Mouse (Mus musculus) kidney, embryonic 15.5 days (tissue): Measurements from ENCODE around the gene Igfbp3. TPM values are rescaled to one million over a fixed set of nuclear protein-coding genes. Genes with fewer than 3 reads are reported as not detected.

Experiments used
- ATAC-seq: fragments of 200-750 bp; cut with Nextera tagmentation; replicated peaks from 2 replicates; pipeline ENCODE4 v1.8.0; 2017; ENCODE audit warnings: moderate TSS enrichment; ENCODE audit not compliant: low FRiP score
- H3K27ac ChIP-seq: fragments of 300-500 bp; sonication (generic); 2 replicates; pipeline ENCODE4 v1.5.1; 2015; ENCODE audit warnings: mild to moderate bottlenecking, inconsistent platforms
- H3K27me3 ChIP-seq: fragments of 300-500 bp; sonication (generic); 2 replicates; pipeline ENCODE4 v1.6.1; 2015; ENCODE audit warnings: inconsistent platforms
- H3K36me3 ChIP-seq: fragments of 300-500 bp; sonication (generic); 2 replicates; pipeline ENCODE4 v1.6.1; 2015; ENCODE audit warnings: inconsistent platforms
- H3K4me1 ChIP-seq: fragments of 300-500 bp; sonication (generic); 2 replicates; pipeline ENCODE4 v1.6.1; 2015; ENCODE audit warnings: inconsistent platforms
- H3K4me2 ChIP-seq: fragments of 300-500 bp; sonication (generic); 2 replicates; pipeline ENCODE4 v1.6.1; 2015; ENCODE audit warnings: moderate library complexity, mild to moderate bottlenecking, inconsistent platforms
- H3K4me3 ChIP-seq: fragments of 300-500 bp; sonication (generic); replicated peaks from 2 replicates; pipeline ENCODE4 v1.5.1; 2015; ENCODE audit warnings: mild to moderate bottlenecking, inconsistent platforms
- H3K9ac ChIP-seq: fragments of 300-500 bp; sonication (generic); 2 replicates; pipeline ENCODE4 v1.6.1; 2015; ENCODE audit warnings: mild to moderate bottlenecking, inconsistent platforms
- H3K9me3 ChIP-seq: fragments of 300-500 bp; sonication (generic); replicated peaks from 2 replicates; pipeline ENCODE4 v1.6.1; 2016; ENCODE audit warnings: inconsistent platforms
- WGBS: fragments of 180-500 bp; shearing (Covaris S2); methylation state at CpG from one replicate; pipeline ENCODE4 v1.1.7; 2015; ENCODE audit warnings: mixed read lengths; 5-methylcytosine and 5-hydroxymethylcytosine counted together
- polyA plus RNA-seq: library from polyadenylated mRNA; unstranded; fragments of >200 nt; fragmentation: Nextera tagmentation; extraction: Ambion mirVana; gene quantifications from 2 replicates; pipeline ENCODE4 v1.2.1, GENCODE M21; 2015

Gene Igfbp3
- polyA plus RNA-seq, 1 experiment from 2014 or later = 90.6 TPM

GRCm38 (mm10) chr11:7203846-7204245, 9.9 kb downstream of the Igfbp3 start:
- no peak for ATAC-seq
- H3K36me3 ChIP-seq = peaks cover 10% of the 10 kb centered on the region; the same call in 1 of the 2 replicates

DNA sequence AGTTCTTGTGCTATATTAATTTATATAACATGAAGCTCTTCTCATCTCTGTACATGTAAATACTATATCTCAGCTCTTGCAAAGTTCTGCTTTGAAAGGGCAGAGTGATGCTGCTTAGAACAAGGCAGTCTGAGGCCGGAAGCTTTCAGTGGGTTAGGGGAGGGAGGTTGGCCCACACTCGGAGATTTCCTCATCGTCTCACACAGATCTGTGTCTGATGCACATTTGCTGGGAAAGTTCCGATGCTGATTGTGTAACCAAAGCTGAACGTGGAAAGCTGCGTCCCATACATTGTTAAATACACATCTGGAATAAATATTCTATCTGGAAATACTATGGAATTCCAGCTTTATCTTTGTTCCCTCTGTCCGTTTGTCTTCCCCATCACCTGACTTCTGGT, 11.5 kb downstream of the Igfbp3 start:
- peaks cover 18% of the 10 kb centered on the region for H3K4me1 ChIP-seq
- no peak overlapping the region for H3K4me2 ChIP-seq
- H3K9ac ChIP-seq = no peak overlapping the region
- ATAC-seq = no peak
- no peak overlapping the region for H3K27ac ChIP-seq
- no peaks in the 10 kb centered on the region for H3K9me3 ChIP-seq
- WGBS = 79% methylated on average over 7 of the region's 7 CpGs
- no peak overlapping the region for H3K4me3 ChIP-seq
- H3K36me3 ChIP-seq = no peaks in the 10 kb centered on the region
- H3K27me3 ChIP-seq = no peaks in the 10 kb centered on the region

More at GRCm38 (mm10) chr11:7203846-7204245, 9.9 kb downstream of the Igfbp3 start:
- Histone ChIP-seq H3K9ac (no peak overlapping the region), H3K4me1 (peaks cover 2% of the 10 kb centered on the region; the same call in 1 of the 2 replicates), H3K4me2 (no peak overlapping the region), H3K4me3 (no peak overlapping the region), H3K9me3 (no peaks in the 10 kb centered on the region), H3K27ac (no peak overlapping the region), H3K27me3 (no peaks in the 10 kb centered on the region)
- 86% methylated on average over 9 of the region's 9 CpGs for WGBS

DNA sequence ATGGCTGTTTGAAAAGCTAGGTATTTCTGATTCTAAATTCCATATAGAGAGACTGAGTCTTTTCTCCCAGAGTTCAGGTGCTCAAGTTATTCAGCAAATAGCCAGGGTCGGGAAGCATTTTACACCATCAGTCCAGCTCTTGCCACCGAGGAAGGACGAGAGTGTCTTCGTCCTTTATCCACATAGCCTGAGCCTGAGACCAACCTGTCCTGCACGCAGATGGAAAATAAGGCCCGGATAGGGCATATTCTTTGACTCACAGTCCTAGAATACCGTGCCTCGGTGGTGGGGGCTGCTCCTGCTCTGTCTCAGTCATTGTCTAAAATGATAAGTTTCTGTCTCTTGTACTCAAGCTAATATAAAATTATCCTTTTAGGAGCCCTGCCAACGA, 13.3 kb downstream of the Igfbp3 start:
- H3K4me2 ChIP-seq = no peak overlapping the region
- no peaks in the 10 kb centered on the region for H3K9me3 ChIP-seq
- H3K27ac ChIP-seq = no peak overlapping the region
- H3K4me3 ChIP-seq = no peak overlapping the region
- no peaks in the 10 kb centered on the region for H3K36me3 ChIP-seq
- no peak for ATAC-seq
- H3K4me1 ChIP-seq = peaks cover 31% of the 10 kb centered on the region
- no peaks in the 10 kb centered on the region for H3K27me3 ChIP-seq
- no peak overlapping the region for H3K9ac ChIP-seq
- WGBS = 79% methylated on average over 9 of the region's 9 CpGs

DNA sequence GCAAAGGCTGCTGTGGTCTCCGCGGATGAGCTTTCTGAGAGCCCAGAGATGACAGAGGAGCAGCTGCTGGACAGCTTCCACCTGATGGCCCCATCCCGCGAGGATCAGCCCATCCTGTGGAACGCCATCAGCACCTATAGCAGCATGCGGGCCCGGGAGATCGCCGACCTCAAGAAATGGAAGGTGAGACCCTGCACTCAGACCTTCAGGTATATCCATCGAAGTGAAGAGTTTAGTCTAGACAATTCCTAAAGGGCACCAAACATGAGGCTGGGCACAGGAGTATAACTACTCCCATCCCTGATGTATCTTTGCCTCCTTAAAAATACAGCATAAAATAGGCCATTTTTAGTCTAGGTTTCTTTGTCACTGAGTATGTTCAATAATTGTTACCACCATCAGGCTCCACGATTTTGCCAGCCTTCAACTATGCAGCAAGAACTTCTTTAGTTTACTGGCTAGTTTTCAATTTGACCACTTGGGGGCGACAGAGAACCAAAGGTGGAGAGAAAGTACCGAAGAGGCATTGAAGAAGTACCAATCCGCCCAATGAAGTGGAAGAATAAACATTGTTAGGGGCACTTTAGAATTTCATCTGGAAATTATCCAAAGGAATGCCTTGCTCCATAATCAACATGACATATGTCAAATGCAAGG, 13.9 kb downstream of the Igfbp3 start:
- H3K4me1 ChIP-seq = peaks cover 31% of the 10 kb centered on the region
- ATAC-seq = no peak
- H3K27ac ChIP-seq = no peak overlapping the region
- H3K9me3 ChIP-seq = no peaks in the 10 kb centered on the region
- no peak overlapping the region for H3K4me2 ChIP-seq
- 52% methylated on average over 14 of the region's 14 CpGs for WGBS
- H3K27me3 ChIP-seq = no peaks in the 10 kb centered on the region
- H3K36me3 ChIP-seq = no peaks in the 10 kb centered on the region
- no peak overlapping the region for H3K4me3 ChIP-seq
- no peak overlapping the region for H3K9ac ChIP-seq

DNA sequence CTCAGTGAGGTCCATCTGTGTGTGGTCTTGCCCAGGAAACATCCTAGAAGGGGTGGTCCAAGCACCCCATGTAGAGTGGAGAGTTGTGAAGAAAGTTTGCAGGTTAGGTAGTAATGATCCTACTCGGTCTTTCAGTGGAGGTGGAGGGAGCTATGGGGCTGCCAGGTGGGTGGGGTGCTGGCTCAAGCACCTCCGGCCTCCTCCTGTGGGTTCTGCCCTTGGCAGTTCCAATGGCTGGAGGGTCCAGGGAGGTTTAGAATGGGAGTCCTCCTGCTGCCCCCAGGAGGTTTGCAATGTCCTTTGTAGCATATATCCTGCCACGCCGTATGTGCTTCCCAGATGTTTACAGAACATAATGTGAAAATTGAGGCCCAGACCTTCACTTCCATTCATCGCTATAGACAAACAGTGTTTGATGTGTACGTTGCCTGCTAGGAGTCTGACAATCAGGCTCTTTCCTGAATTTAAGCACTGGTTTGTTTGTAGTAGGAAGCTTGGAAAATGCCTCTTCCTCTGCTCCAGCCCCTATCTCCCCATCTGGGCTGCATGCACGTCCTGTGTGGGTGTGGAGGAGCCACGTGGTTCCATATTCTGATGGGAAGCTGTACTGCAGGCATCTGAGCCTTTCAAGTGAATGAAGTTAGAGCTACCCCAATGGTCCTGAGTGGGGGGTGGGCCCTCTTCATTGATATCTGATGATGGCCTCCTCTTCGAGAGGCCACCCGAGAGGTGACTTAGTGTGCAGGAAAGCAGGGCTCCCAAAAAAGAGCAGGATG, 15.1 kb downstream of the Igfbp3 start:
- Histone ChIP-seq H3K9ac (no peak overlapping the region), H3K9me3 (no peaks in the 10 kb centered on the region), H3K27ac (peak overlapping the region; percentile 84), H3K4me3 (no peak overlapping the region), H3K36me3 (no peaks in the 10 kb centered on the region), H3K27me3 (no peaks in the 10 kb centered on the region), H3K4me2 (0 out of 2 replicates have a peak overlapping the region, but pooled peaks have one; percentile 29), H3K4me1 (peaks cover 31% of the 10 kb centered on the region)
- ATAC-seq = no peak
- 69% methylated on average over 10 of the region's 10 CpGs for WGBS

DNA sequence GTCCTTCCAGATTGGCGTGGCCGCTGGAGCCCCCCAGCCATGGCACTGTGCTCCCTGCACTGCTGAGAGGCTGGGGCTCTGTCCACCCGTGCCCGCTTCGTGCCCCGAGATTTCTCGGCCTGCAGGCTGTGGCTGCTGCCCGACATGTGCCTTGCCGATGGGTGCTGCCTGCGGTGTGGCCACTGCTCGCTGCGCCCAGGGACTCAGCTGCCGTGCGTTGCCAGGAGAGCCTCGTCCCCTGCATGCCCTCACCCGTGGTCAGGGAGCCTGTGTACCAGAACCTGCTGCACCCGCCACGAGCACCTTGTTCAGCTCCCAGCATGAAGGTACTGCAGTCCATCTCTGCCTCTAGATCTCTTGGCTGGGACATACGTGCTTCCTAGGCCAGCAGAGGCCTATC, 15.7 kb downstream of the Igfbp3 start:
- WGBS = 85% methylated on average over 19 of the region's 19 CpGs
- Histone ChIP-seq H3K27ac (peak overlapping the region; percentile 84), H3K4me3 (0 out of 2 replicates have a peak overlapping the region, but pooled peaks have one; percentile 10), H3K4me1 (peaks cover 31% of the 10 kb centered on the region), H3K4me2 (peak overlapping the region; percentile 29), H3K9ac (no peak overlapping the region), H3K27me3 (no peaks in the 10 kb centered on the region), H3K9me3 (no peaks in the 10 kb centered on the region), H3K36me3 (no peaks in the 10 kb centered on the region)
- peak; percentile 34 for ATAC-seq

DNA sequence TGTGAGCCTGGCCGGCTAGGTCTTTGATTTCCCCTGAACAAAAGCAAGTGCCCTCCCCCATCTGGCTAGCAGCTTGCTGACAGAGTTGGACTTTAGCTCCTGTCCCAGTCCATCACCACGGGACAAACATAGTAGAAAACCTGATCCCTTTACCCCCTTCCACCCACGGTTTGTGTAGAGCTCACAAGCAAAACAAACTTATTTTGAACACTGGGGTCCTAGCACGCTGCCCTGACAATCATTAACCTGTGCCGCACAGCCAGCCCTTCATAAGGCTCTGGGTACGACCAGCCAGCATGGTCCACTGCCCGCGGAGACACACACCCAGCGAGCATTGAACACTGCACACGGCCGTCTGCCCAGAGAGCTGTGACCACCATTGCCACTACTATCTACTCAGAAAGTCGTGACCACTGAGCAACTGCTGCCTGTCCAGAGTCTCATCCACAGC, 16.2 kb downstream of the Igfbp3 start, which contains the start of gene Igfbp1:
Gene Igfbp1 (plus strand): TSS at position 292 of the 451 bp plus-strand sequence.
- WGBS = 28% methylated on average over 12 of the region's 12 CpGs
- H3K4me2 ChIP-seq = peak within 1 kb of the TSS; percentile 29
- ATAC-seq = peak; percentile 96
- H3K9me3 ChIP-seq = no peaks in the 10 kb centered on the region
- H3K4me1 ChIP-seq = peaks cover 31% of the 10 kb centered on the region
- peak within 1 kb of the TSS; percentile 84 for H3K27ac ChIP-seq
- no peaks in the 10 kb centered on the region for H3K27me3 ChIP-seq
- no peak within 1 kb of the TSS for H3K9ac ChIP-seq
- 0 out of 2 replicates have a peak within 1 kb of the TSS, but pooled peaks have one; percentile 10 for H3K4me3 ChIP-seq
- no peaks in the 10 kb centered on the region for H3K36me3 ChIP-seq

- Histone ChIP-seq H3K4me3 (no peak overlapping the region), H3K9me3 (no peaks in the 10 kb centered on the region), H3K4me2 (no peak overlapping the region), H3K4me1 (peaks cover 31% of the 10 kb centered on the region), H3K36me3 (no peaks in the 10 kb centered on the region), H3K27me3 (no peaks in the 10 kb centered on the region), H3K9ac (no peak overlapping the region), H3K27ac (no peak overlapping the region)
- no peak for ATAC-seq
- 87% methylated on average over 4 of the region's 4 CpGs for WGBS
Observed at GRCm38 (mm10) chr11:7195312-7195685, 18.4 kb downstream of the Igfbp3 start.

DNA sequence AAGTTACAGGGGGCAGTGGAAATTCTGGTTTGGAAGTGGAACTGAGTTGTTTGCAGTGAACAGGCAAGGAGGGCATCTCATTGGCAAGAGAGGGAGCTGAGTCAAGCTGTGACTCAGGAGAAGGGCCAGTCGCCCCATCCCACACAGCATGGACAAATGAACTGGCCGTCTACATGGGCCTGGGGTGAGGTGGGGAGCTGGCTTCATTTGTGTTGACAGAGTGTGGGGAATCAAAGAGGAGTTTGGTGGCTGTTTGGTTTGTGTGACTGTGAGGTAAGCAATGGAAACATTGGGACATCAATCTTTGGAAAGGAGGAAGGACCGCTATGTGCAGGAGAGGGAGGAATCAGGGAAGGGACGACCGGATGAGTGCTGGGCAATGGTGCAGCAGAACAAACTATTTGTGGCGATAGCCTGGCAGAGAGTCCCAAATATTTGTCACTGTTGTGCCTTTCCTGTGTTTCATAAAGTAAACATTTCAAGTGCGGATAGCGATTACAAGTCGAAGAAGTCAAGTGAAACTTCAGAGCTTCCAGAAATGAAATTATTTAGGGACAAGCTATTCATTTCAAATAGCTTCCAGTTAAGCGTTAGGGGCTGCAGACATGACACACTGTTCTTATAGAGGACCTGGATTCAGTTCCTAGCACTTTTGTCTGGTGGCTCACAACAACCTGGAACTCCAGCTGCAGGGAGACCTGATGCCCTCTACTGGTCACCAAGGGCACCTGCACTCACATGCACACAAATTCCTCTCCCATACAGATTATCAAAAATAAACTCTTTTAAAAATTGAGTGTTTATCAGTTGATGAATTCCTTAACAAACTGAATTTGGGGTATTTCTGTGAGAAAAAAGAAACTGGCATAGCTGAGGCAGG, 19.1 kb downstream of the Igfbp3 start:
- no peak overlapping the region for H3K27ac ChIP-seq
- ATAC-seq = no peak
- H3K4me1 ChIP-seq = peaks cover 31% of the 10 kb centered on the region
- no peaks in the 10 kb centered on the region for H3K27me3 ChIP-seq
- WGBS = 87% methylated on average over 10 of the region's 10 CpGs
- H3K4me2 ChIP-seq = no peak overlapping the region
- no peak overlapping the region for H3K9ac ChIP-seq
- H3K4me3 ChIP-seq = no peak overlapping the region
- H3K9me3 ChIP-seq = no peaks in the 10 kb centered on the region
- no peaks in the 10 kb centered on the region for H3K36me3 ChIP-seq

- Histone ChIP-seq H3K9ac (no peak overlapping the region), H3K9me3 (no peaks in the 10 kb centered on the region), H3K4me2 (no peak overlapping the region), H3K27me3 (no peaks in the 10 kb centered on the region), H3K4me3 (no peak overlapping the region), H3K36me3 (no peaks in the 10 kb centered on the region), H3K27ac (no peak overlapping the region), H3K4me1 (peaks cover 22% of the 10 kb centered on the region)
- no peak for ATAC-seq
- 52% methylated on average over 9 of the region's 9 CpGs for WGBS
Observed at GRCm38 (mm10) chr11:7193134-7193533, 20.6 kb downstream of the Igfbp3 start.

- no peak overlapping the region for H3K4me3 ChIP-seq
- no peaks in the 10 kb centered on the region for H3K36me3 ChIP-seq
- H3K4me2 ChIP-seq = no peak overlapping the region
- no peaks in the 10 kb centered on the region for H3K27me3 ChIP-seq
- no peak overlapping the region for H3K9ac ChIP-seq
- ATAC-seq = no peak
- 48% methylated on average over 6 of the region's 6 CpGs for WGBS
- no peak overlapping the region for H3K27ac ChIP-seq
- no peaks in the 10 kb centered on the region for H3K9me3 ChIP-seq
- H3K4me1 ChIP-seq = peaks cover 18% of the 10 kb centered on the region
Observed at GRCm38 (mm10) chr11:7192710-7193109, 21.0 kb downstream of the Igfbp3 start.
